Mouse (Mus musculus): ENCODE measurements around the gene Upf1. TPM values are rescaled to one million over a fixed set of nuclear protein-coding genes. Genes with fewer than 3 reads are reported as not detected.
A peak's percentile ranks its signal among the peaks of the same experiment; 100 is the strongest.

The Upf1 gene
- total and polyA plus RNA-seq, 3 experiments = 23.4 to 43.9 (median 42.6) TPM

GRCm38 (mm10) chr8:70283136-70284077 lies 69.7 kb downstream of the Upf1 start:
- peak overlapping the region; percentile 89 for H3K27ac ChIP-seq
- peak overlapping the region; percentile 92 for H3K9ac ChIP-seq (ENCODE audit: low read depth, low read length)
- H3K36me3 ChIP-seq (ENCODE audit: control insufficient read depth, insufficient read depth, low read length) = no peaks in the 10 kb centered on the region
- TF ChIP-seq POLR2A (IDR thresholded peaks at IDR 0.05; ENCODE audit: insufficient read depth, low read depth, low read length) = no peak
- TF ChIP-seq EP300 (IDR thresholded peaks at IDR 0.05; ENCODE audit: insufficient read depth, low read depth, low read length) = no peak
- TF ChIP-seq CTCF (IDR thresholded peaks at IDR 0.05) = no peak
- DNase-seq = no peak
- no peaks in the 10 kb centered on the region for H3K79me2 ChIP-seq (replicated peaks; ENCODE audit: control insufficient read depth, insufficient read depth, low read length)
- H3K4me3 ChIP-seq = peak overlapping the region; percentile 53
- H3K27me3 ChIP-seq (ENCODE audit: control insufficient read depth, insufficient read depth, low read length) = no peaks in the 10 kb centered on the region
- H3K4me1 ChIP-seq (ENCODE audit: control insufficient read depth, insufficient read depth, low read length) = peaks cover 11% of the 10 kb centered on the region
- intact Hi-C loops (cut with DNase I) = loop anchor here (2.0 kb wide), 1 partner anchor 19 kb away; the partner anchor contains the start of genes Cope and Ddx49
- WGBS = 4% methylated on average over 55 of the region's 55 CpGs

- peak; percentile 94 to 97 for DNase-seq
- intact Hi-C loops (cut with DNase I) = loop anchor here (2.0 kb wide), 1 partner anchor 20 kb away; the partner anchor contains the start of genes Cope and Ddx49
- 3% methylated on average over 26 of the region's 36 CpGs for WGBS
- TF ChIP-seq POLR2A (IDR thresholded peaks at IDR 0.05; ENCODE audit: insufficient read depth, low read depth, low read length) = peak; percentile 70
- no peak for TF ChIP-seq EP300 (IDR thresholded peaks at IDR 0.05; ENCODE audit: insufficient read depth, low read depth, low read length)
- peak; percentile 81 for TF ChIP-seq CTCF (IDR thresholded peaks at IDR 0.05)
- H3K36me3 ChIP-seq (ENCODE audit: control insufficient read depth, insufficient read depth, low read length) = no peaks in the 10 kb centered on the region
- H3K4me3 ChIP-seq = peak within 1 kb of the TSS; percentile 53
- no peaks in the 10 kb centered on the region for H3K79me2 ChIP-seq (replicated peaks; ENCODE audit: control insufficient read depth, insufficient read depth, low read length)
- peak within 1 kb of the TSS; percentile 92 for H3K9ac ChIP-seq (ENCODE audit: low read depth, low read length)
- no peaks in the 10 kb centered on the region for H3K27me3 ChIP-seq (ENCODE audit: control insufficient read depth, insufficient read depth, low read length)
- peaks cover 11% of the 10 kb centered on the region for H3K4me1 ChIP-seq (ENCODE audit: control insufficient read depth, insufficient read depth, low read length)
- H3K27ac ChIP-seq = peak within 1 kb of the TSS; percentile 89
These were observed 70.4 kb downstream of the Upf1 start, which contains the start of gene Homer3 for GRCm38 (mm10) chr8:70282603-70283135. Gene Homer3, plus strand, starts transcription at chr8:70282827.

Other genes with a start within 250 kb of the Upf1 start
- under 1 TPM in 1 of 2 experiments, not detected in 1; 0.02 TPM for gene Ncan, start 232.4 kb downstream of the Upf1 start, total RNA-seq (2021)
- gene Ncan, start 232.4 kb downstream of the Upf1 start, polyA plus RNA-seq (2012; rRNA removed) = 0.08 and 0.18 TPM in 2 replicates
- gene Nr2c2ap, start 221.9 kb downstream of the Upf1 start, total RNA-seq (2021) = 1 to 10 TPM; 5.5 to 7.6 TPM
- gene Nr2c2ap, start 221.9 kb downstream of the Upf1 start, polyA plus RNA-seq (2012; rRNA removed) = 7.0 and 10.7 TPM in 2 replicates
- 10 to 100 TPM; 18.1 to 18.6 TPM for gene Rfxank, start 214.1 kb downstream of the Upf1 start, total RNA-seq (2021)
- 30.9 and 41.5 TPM in 2 replicates for gene Rfxank, start 214.1 kb downstream of the Upf1 start, polyA plus RNA-seq (2012; rRNA removed)
- 10 to 100 TPM; 22.6 to 23.7 TPM for gene Borcs8, start 213.8 kb downstream of the Upf1 start, total RNA-seq (2021)
- 45.3 and 46.6 TPM in 2 replicates for gene Borcs8, start 213.8 kb downstream of the Upf1 start, polyA plus RNA-seq (2012; rRNA removed)
- gene Mef2b, start 213.6 kb downstream of the Upf1 start, total RNA-seq (2021) = under 1 TPM; 0.25 to 0.44 TPM
- gene Mef2b, start 213.6 kb downstream of the Upf1 start, polyA plus RNA-seq (2012; rRNA removed) = 0.27 and 0.38 TPM in 2 replicates
- gene Tmem161a, start 180.9 kb downstream of the Upf1 start, total RNA-seq (2021) = 100 to 1,000 TPM in 1 of 2 experiments, 10 to 100 TPM in 1; 93.6 to 108 TPM
- gene Tmem161a, start 180.9 kb downstream of the Upf1 start, polyA plus RNA-seq (2012; rRNA removed) = 134 and 145 TPM in 2 replicates
- gene Slc25a42, start 141.0 kb downstream of the Upf1 start, total RNA-seq (2021) = 10 to 100 TPM; 49.6 to 51.6 TPM
- gene Slc25a42, start 141.0 kb downstream of the Upf1 start, polyA plus RNA-seq (2012; rRNA removed) = 111 and 128 TPM in 2 replicates
- gene Sugp2, start 119.1 kb downstream of the Upf1 start, total RNA-seq (2021) = 10 to 100 TPM; 34.3 to 38.0 TPM
- gene Sugp2, start 119.1 kb downstream of the Upf1 start, polyA plus RNA-seq (2012; rRNA removed) = 27.8 and 31.4 TPM in 2 replicates
- gene Armc6, start 118.8 kb downstream of the Upf1 start, total RNA-seq (2021) = 1 to 10 TPM; 7.0 to 8.4 TPM
- 9.4 and 16.0 TPM in 2 replicates for gene Armc6, start 118.8 kb downstream of the Upf1 start, polyA plus RNA-seq (2012; rRNA removed)
- 1 to 10 TPM; 7.2 to 8.3 TPM for gene Homer3, start 70.5 kb downstream of the Upf1 start, total RNA-seq (2021)
- 13.6 and 14.9 TPM in 2 replicates for gene Homer3, start 70.5 kb downstream of the Upf1 start, polyA plus RNA-seq (2012; rRNA removed)
- gene Ddx49, start 50.8 kb downstream of the Upf1 start, total RNA-seq (2021) = 10 to 100 TPM; 21.6 to 26.4 TPM
- gene Ddx49, start 50.8 kb downstream of the Upf1 start, polyA plus RNA-seq (2012; rRNA removed) = 24.3 and 27.1 TPM in 2 replicates
- 100 to 1,000 TPM; 147 to 155 TPM for gene Cope, start 50.8 kb downstream of the Upf1 start, total RNA-seq (2021)
- 193 and 209 TPM in 2 replicates for gene Cope, start 50.8 kb downstream of the Upf1 start, polyA plus RNA-seq (2012; rRNA removed)
- under 1 TPM; 0.34 to 0.64 TPM for gene Cers1, start 37.5 kb downstream of the Upf1 start, total RNA-seq (2021)
- gene Cers1, start 37.5 kb downstream of the Upf1 start, polyA plus RNA-seq (2012; rRNA removed) = 0.97 and 1.2 TPM in 2 replicates
- gene Gdf1, start 23.5 kb downstream of the Upf1 start, total RNA-seq (2021) = not detected
- gene Gdf1, start 23.5 kb downstream of the Upf1 start, polyA plus RNA-seq (2012; rRNA removed) = 0.14 TPM in 1 of 2 replicates, not detected in the other
- 1 to 10 TPM; 5.1 to 5.4 TPM for gene Comp, start 20.3 kb upstream of the Upf1 start, total RNA-seq (2021)
- gene Comp, start 20.3 kb upstream of the Upf1 start, polyA plus RNA-seq (2012; rRNA removed) = 11.5 and 17.4 TPM in 2 replicates
- gene Crtc1, start 86.3 kb upstream of the Upf1 start, total RNA-seq (2021) = 1 to 10 TPM; 7.4 to 8.1 TPM
- 13.7 and 14.9 TPM in 2 replicates for gene Crtc1, start 86.3 kb upstream of the Upf1 start, polyA plus RNA-seq (2012; rRNA removed)
- 1 to 10 TPM; 8.1 to 8.6 TPM for gene Klhl26, start 123.7 kb upstream of the Upf1 start, total RNA-seq (2021)
- 18.8 and 21.2 TPM in 2 replicates for gene Klhl26, start 123.7 kb upstream of the Upf1 start, polyA plus RNA-seq (2012; rRNA removed)
- not detected for gene Tmem59l, start 134.1 kb upstream of the Upf1 start, total RNA-seq (2021)
- 0.21 and 0.53 TPM in 2 replicates for gene Tmem59l, start 134.1 kb upstream of the Upf1 start, polyA plus RNA-seq (2012; rRNA removed)
- gene Crlf1, start 139.9 kb upstream of the Upf1 start, total RNA-seq (2021) = under 1 TPM; 0.68 to 0.89 TPM
- gene Crlf1, start 139.9 kb upstream of the Upf1 start, polyA plus RNA-seq (2012; rRNA removed) = 0.38 and 2.3 TPM in 2 replicates
- 100 to 1,000 TPM; 111 to 118 TPM for gene Rex1bd, start 153.5 kb upstream of the Upf1 start, total RNA-seq (2021)
- 129 and 145 TPM in 2 replicates for gene Rex1bd, start 153.5 kb upstream of the Upf1 start, polyA plus RNA-seq (2012; rRNA removed)
- gene Uba52, start 157.5 kb upstream of the Upf1 start, total RNA-seq (2021) = 1,000 to 10,000 TPM; 1,480 to 1,595 TPM
- gene Uba52, start 157.5 kb upstream of the Upf1 start, polyA plus RNA-seq (2012; rRNA removed) = 439 and 626 TPM in 2 replicates
- 100 to 1,000 TPM; 116 to 135 TPM for gene Fkbp8, start 174.4 kb upstream of the Upf1 start, total RNA-seq (2021)
- 179 and 201 TPM in 2 replicates for gene Fkbp8, start 174.4 kb upstream of the Upf1 start, polyA plus RNA-seq (2012; rRNA removed)
- 10 to 100 TPM; 80.4 to 99.4 TPM for gene Kxd1, start 174.7 kb upstream of the Upf1 start, total RNA-seq (2021)
- gene Kxd1, start 174.7 kb upstream of the Upf1 start, polyA plus RNA-seq (2012; rRNA removed) = 111 and 121 TPM in 2 replicates
- 10 to 100 TPM in 1 of 2 experiments, 1 to 10 TPM in 1; 9.6 to 12.0 TPM for gene Ell, start 186.2 kb upstream of the Upf1 start, total RNA-seq (2021)
- gene Ell, start 186.2 kb upstream of the Upf1 start, polyA plus RNA-seq (2012; rRNA removed) = 12.7 and 13.8 TPM in 2 replicates
- 10 to 100 TPM; 26.7 to 28.3 TPM for gene Isyna1, start 241.1 kb upstream of the Upf1 start, total RNA-seq (2021)
- gene Isyna1, start 241.1 kb upstream of the Upf1 start, polyA plus RNA-seq (2012; rRNA removed) = 40.3 and 41.6 TPM in 2 replicates

Measured in heart, adult 2 months (tissue).